Mouse (Mus musculus) frontal cortex, adult 2 months (tissue): ENCODE data around the gene Tubg2. TPM values are rescaled to one million over a fixed set of nuclear protein-coding genes. Genes with fewer than 3 reads are reported as not detected.
A peak's percentile ranks its signal among the peaks of the same experiment; 100 is the strongest.

Experiments
- DNase-seq, 2 experiments: peaks; one replicate each; pipeline ENCODE4 v3.0.0; 2022; ENCODE audit warnings: low spot score in 1 of 2; ENCODE audit errors: extremely low spot score in 1 of 2
- polyA plus RNA-seq: library from polyadenylated mRNA; depleted of rRNA; stranded (reverse); fragments of >200 nt; gene quantifications from 2 replicates; pipeline ENCODE4 v1.2.3, GENCODE M21; 2012

The Tubg2 gene
- polyA plus RNA-seq, 1 experiment = 56.4 TPM

- no peak for DNase-seq
These were observed 8.0 kb downstream of the Tubg2 start for GRCm38 (mm10) chr11:101163476-101164350.

GRCm38 (mm10) chr11:101164351-101164665, 8.6 kb downstream of the Tubg2 start:
- DNase-seq = no peak

- no peak for DNase-seq
These were observed 9.2 kb downstream of the Tubg2 start for GRCm38 (mm10) chr11:101164677-101165580.

- DNase-seq = no peak
These were observed 10.7 kb downstream of the Tubg2 start for GRCm38 (mm10) chr11:101166357-101166756.

- no peak for DNase-seq
These were observed 11.7 kb downstream of the Tubg2 start for GRCm38 (mm10) chr11:101167211-101167962.

GRCm38 (mm10) chr11:101167963-101168300, 12.2 kb downstream of the Tubg2 start:
- DNase-seq = no peak

GRCm38 (mm10) chr11:101168301-101168980, 12.7 kb downstream of the Tubg2 start:
- no peak for DNase-seq

- no peak for DNase-seq
These were observed 13.8 kb downstream of the Tubg2 start for GRCm38 (mm10) chr11:101169301-101170107.

GRCm38 (mm10) chr11:101170354-101170810, 14.7 kb downstream of the Tubg2 start, which contains the start of gene Cntnap1:
Cntnap1 (plus strand) TSS chr11:101170523.
- DNase-seq = no peak

- peak; percentile 96 to 97 for DNase-seq
These were observed 15.3 kb downstream of the Tubg2 start, which contains the start of gene Plekhh3 for GRCm38 (mm10) chr11:101170811-101171610. Plekhh3 (minus strand) TSS chr11:101171351.

GRCm38 (mm10) chr11:101171721-101172433, 16.2 kb downstream of the Tubg2 start:
- DNase-seq = peak in 1 of 2 experiments; percentile 77

GRCm38 (mm10) chr11:101172434-101172815, 16.7 kb downstream of the Tubg2 start:
- no peak for DNase-seq

- no peak for DNase-seq
These were observed 17.4 kb downstream of the Tubg2 start for GRCm38 (mm10) chr11:101173112-101173511.

- peak in 1 of 2 experiments; percentile 65 for DNase-seq
These were observed 18.1 kb downstream of the Tubg2 start for GRCm38 (mm10) chr11:101173631-101174388.

- no peak for DNase-seq
These were observed 18.7 kb downstream of the Tubg2 start for GRCm38 (mm10) chr11:101174389-101174745.

GRCm38 (mm10) chr11:101174851-101175628, 19.3 kb downstream of the Tubg2 start, which contains the start of gene Ccr10:
Ccr10 (minus strand) TSS chr11:101175443.
- no peak for DNase-seq
